Mouse (Mus musculus) CD4-positive, CD25-positive, alpha-beta regulatory T cell, adult 2 months (primary cell): ENCODE measurements around the gene Rrad.

Experiments used
- DNase-seq: peaks from one replicate; pipeline ENCODE4 v3.0.0-alpha.2; 2012; ENCODE audit warnings: low read depth, low spot score

The Rrad gene

DNA sequence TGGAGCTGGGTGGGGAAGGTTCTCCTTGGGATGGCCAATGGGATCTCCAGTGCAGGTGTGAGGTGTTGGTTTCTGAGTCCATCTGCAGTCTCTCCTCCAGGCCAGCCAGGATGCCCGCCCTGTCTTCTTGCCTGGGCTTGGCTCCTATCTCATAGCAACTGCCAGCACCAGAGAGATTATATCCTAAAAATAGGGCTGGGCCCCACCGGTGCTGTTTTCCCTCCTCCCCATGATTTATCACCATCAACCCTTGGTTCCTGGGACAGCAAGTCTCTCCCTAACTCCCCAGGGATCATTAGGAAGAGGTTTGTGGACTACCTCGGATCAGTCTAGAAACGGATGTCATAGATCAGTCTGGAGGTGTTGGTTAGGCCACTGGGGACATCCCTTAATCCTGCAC lies 18.0 kb downstream of the Rrad start:
- DNase-seq: no peak

GRCm38 (mm10) chr8:104611613-104612012 lies 19.5 kb downstream of the Rrad start:
- no peak for DNase-seq

DNA sequence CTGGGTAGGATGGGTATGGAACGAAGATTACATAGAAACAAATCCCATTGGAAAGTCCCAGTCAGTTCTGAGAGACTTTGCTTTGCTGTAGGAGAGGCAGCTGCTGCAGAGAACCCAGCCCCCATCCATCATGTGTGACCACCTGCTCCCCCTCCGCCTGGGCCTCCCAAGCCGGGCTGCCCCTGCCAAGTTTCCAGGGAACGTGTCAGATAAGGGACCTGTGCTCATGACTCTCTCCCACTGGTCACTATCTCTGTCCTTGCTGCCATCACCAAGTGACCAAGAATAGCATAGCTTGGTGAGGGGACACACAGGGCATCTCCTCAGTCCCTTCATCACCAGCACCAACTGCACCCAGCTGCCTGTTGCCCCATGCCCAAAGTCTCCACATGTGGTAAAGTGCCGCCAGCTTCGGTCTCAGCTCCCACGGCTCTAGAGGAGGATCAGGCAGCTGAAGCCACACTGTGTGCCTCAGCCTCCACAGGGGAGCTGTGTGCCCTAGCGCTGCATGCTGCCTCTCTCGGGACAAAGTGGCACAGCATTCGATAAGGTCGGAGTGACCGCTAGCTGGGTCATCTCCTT lies 20.9 kb downstream of the Rrad start:
- DNase-seq: no peak

DNA sequence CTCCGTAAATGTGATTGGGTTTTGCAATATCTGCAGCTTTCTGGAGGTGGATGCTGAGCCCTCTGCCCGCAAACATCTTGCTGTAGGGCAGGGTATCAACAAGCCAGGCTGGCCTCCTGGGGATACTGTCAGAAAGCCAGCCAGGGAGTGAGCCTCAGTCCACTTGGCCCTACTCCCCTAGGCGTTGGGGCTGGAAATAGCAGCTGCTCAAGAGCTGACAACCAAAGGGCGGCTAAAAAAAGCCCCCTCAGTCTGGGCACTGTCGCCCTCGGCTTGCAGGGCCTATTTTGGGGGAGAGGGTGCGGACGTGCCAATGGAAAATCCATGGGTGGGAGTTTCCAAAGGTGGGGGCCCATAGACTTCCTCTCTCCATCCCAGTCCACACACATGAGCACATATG lies 21.9 kb downstream of the Rrad start:
- DNase-seq: no peak

GRCm38 (mm10) chr8:104607944-104608343 lies 23.2 kb downstream of the Rrad start:
- DNase-seq: no peak

DNA sequence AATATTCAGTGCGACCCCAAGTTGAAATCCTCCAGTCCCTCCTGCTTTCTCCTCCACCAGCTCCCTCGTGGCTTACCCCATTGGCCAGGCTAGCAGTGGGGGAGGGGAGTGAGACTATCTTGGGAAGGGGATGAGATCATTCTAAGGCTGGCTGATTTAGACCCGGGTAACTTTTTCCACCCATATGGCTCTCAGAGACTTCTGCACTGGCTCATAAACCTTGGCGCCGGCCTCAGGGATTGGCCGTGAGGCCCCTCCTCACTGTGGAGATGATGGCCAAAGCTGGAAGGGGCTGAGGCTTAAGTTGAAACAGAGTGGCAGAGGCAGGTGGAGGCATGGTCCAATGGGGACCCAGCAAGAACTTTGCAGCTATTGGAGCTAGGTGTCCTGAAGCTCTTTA lies 24.8 kb downstream of the Rrad start:
- DNase-seq: no peak

DNA sequence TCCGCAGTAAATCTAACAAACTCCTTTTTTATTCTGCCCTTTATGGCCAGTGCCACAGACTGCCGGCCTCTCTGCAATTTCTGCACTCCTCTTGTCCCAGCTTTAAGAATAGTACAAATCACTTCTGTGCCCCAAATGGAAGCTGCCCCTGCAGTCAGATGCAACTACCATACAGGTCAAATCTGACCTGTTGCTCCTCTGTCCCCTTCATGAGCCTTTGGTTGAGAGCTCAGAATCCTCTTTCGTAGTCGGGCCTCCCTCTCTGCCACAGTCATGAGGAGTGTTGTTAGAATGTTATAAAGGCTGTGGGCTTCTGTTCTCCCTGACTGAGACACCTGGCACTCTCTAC lies 27.9 kb downstream of the Rrad start:
- DNase-seq: no peak

GRCm38 (mm10) chr8:104602468-104603244 lies 28.5 kb downstream of the Rrad start:
- DNase-seq: peak; percentile 89

DNA sequence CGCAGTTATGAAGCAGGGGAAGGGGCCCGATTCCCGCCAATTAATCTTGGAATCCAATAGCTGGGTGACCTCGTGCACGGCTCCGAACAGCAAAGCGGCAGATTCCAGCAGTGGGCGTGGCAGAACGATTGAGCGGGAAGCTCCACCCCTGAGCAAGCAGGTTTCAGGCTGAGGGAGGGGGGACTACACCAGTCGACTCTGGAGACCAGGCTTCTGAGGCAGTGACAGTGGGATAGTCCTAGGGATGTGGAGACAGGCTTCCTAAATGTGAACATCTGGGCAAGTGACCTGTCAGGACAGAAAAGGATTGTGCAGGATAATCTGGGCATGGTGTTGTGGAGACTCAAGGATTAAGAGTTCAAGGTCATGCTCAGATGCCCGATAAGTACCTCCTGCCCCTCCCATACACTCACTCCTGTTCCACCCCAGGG lies 29.2 kb downstream of the Rrad start:
- DNase-seq: no peak

DNA sequence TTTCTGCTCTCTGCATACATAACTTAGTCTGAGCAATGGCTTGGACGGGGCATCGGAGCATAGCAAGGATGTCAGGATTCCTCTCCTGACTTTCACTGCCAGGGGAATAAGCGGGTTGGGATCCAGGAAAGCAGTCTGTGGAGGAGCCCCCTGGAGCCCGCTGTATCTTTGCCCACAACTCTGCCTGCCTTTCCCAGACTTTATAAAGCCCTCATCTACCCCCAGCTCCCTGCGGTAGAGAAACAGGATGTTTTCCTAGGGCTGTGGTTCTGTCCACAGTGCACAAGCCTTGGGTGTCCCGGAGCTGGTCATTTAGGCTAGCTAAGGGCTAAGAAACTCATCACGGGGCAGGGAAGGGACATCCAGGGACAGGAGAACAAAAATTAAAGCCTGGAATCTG lies 29.7 kb downstream of the Rrad start:
- DNase-seq: no peak

DNA sequence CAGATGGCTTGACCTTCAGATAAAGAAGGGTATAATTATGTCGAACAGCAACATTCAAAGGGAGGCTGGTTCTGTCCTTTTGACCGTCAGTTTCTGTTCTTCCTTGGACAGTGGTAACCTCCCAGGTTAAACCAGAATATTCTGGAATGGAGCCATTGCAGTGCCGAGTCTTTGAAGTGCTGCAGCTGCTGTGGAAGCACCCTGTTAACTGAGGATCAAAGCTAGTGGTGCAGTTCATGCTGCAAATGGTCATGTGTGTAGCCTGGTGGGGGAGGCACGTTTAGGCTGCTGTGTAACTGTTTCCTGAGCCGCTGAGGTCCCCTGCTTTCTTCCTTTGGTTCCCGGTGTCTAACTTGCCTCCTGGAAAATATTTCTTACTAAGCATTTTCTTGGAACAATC lies 32.6 kb downstream of the Rrad start:
- no peak for DNase-seq

- no peak for DNase-seq
Measured at GRCm38 (mm10) chr8:104597656-104598055, 33.5 kb downstream of the Rrad start.

- DNase-seq: no peak
Measured at GRCm38 (mm10) chr8:104595773-104596536, 35.2 kb downstream of the Rrad start.

DNA sequence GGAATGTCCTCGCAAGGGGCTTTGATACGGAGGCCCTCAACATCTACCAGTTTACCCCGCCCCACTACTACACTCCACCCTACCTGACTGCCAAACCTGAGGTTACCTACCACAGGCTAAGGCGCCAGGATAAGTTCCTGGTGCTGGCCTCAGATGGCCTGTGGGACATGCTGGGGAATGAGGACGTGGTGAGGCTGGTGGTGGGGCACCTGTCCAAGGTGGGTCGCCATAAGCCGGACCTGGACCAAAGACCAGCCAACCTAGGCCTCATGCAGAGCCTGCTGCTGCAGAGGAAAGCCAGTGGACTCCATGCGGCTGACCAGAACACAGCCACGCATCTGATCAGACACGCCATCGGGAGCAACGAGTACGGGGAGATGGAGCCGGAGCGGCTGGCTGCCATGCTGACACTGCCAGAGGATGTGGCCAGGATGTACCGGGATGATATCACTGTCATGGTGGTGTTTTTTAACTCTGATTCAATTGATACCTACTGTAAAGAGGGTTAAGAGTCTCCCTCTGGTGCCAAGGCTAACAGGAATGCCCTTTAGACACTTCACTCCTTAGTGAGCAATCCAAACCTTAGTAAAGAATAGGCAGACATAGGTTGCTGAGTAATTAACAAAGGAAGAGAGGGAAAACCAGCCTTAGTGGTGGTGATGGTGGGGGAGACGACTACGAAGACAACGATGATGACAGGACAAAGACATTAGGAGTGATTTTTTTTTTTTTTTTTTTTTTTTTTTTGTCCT lies 36.3 kb downstream of the Rrad start:
- no peak for DNase-seq

GRCm38 (mm10) chr8:104593536-104594325 lies 37.4 kb downstream of the Rrad start:
- DNase-seq: no peak

DNA sequence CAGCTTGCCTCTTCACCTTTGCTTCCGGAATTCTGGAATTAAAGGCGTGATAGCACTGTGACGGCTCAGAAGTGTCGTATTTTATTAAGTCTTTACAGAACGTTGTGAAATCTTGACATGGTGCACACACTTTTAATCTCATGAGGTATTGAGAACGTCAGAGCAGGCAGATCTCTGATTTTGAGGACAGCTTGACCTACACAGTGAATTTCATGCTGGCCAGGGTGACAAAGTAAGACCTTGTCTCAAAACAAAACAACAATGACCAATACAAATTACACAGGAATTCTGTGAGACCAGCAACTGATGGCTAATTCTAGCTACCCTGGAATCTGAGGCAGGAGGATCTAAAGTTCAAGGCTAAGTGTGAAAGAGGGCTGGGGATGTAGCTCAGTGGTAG lies 38.6 kb downstream of the Rrad start:
- DNase-seq: no peak

DNA sequence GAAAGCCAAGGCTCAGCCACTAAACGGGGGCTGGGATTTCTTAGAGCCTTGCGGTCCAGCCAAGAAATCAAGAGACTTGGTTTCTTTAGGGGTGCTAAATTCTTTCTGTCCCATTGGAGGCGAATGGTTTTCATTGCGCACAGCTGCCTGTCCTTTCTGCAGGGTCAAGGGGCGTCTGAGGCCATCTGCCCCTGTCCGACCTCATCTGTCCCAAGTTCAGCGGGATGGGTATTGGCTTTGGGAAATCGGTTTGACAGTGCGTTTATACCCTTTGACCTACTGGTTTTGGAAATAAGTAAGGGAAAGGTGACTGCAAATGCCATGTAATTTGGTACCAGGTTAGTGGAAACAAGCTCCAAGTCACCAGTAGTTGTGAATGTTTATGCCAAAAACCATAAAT lies 39.3 kb downstream of the Rrad start:
- no peak for DNase-seq

DNA sequence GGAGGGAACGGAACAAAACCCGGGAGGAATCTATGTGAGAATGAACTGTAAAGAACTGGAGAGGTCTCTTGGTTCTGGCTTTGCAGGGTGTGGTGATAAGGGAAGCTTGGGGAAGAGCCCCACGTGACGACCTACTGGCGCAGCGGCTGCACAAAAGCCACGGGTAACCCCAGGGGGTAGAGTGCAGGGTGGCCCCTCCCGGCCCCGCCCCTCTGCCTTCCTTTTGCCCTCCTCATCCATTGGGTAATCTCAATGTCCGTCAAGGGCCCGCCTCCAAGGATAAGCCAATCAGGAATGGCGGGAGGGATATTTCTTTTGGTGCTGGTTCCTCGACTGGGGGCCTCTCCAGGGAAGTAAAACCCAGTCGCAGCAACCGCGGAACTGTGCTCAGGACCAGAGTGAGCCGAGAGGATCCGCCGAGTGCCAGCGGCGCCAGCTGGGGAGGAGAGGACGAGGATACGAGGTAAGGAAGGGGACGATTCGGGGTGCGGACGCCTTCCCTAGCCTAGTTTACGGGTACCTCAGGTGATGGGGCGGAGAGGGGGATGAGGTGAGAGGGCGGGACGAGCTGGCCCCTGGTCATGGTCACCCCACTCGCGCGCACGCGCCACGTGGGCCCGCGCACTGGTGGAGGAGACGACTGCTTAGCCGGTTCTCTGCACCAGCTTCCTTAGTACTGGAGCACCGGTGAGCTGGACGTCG lies 39.8 kb downstream of the Rrad start, which contains the start of gene Pdp2:
Gene Pdp2, plus strand, starts transcription at position 319 of the 702 bp plus-strand sequence.
- DNase-seq: peak; percentile 94

- no peak for DNase-seq
Measured at GRCm38 (mm10) chr8:104590284-104590683, 40.8 kb downstream of the Rrad start.

- no peak for DNase-seq
Measured at GRCm38 (mm10) chr8:104584522-104584921, 46.6 kb downstream of the Rrad start.
